Mouse (Mus musculus) right cerebral cortex, postnatal 14 days (tissue): ENCODE measurements around the gene Chrna3.
A peak's percentile ranks its signal among the peaks of the same experiment; 100 is the strongest.

Source experiments
- DNase-seq: peaks from one replicate; pipeline ENCODE4 v3.0.0; 2022

Gene Chrna3

DNA sequence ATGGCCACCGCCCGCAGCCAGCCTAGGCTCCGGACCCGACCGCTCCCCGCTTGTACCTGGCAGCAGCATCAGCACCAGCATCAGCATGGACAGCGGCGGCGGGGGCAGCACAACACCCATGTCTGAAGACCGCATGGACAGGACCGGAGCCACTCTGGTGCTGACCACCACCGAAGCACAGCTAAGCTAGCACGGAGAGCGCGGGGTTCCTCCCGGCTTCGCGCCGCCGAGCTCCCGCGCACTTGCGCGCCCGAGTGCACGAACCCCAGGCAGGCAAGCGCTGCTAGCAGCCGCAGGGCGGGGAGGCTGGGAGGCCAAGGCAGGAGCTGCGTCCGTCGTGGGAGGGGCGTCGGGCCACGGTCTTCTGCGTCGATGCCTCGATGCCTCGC is at the start of gene Chrna3:
TSS of gene Chrna3 (minus strand) at position 288 of the 389 bp plus-strand sequence.
- peak; percentile 25 for DNase-seq

DNA sequence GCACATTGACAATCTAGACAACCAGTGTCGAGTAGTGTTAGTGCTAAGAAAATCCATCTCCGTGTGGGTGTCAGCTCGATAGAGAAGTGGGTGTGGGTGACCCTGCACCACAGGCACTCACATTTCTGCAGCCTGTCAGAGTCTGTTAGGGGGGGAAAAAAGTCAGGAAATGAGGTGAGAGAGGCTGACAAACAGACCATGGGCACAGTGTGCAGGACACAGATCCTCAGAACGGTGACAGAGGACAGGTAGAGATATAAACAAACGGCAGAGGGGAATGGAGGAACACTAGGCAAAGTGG is 41.6 kb upstream of the Chrna3 start:
- no peak for DNase-seq

DNA sequence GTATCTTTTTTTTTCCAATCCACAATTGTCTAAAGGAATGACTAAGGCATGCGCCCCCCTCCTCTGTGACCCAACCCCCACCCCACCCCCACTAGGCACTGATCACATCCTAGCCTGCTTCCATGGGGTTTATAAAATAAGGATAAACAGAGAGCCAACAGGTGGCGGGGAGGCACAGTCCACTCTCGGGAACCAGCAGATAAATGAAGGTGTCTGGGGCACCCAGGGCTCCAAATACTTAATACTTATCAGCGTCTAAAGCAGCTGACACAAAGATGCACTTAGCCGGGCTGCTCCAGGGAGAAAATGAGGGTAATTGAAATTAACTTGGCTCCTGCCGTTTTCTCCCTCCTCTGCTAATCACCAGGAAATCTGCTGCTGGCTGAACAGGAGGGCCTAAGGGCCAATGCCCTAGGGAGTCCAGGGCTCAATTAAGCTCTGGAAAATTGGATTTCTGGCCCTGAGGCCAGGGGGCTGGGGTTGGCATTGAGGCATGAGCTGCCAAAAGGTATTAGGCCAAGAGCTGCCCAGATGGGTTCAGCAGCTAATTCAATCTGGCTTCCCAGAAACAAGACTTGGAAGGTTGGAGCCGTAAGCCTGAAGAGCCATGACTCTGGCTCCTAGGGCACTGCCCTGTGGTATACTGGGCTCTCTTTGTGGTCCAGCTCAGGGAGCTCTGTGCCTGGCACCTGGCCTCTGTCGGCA is 41.0 kb upstream of the Chrna3 start:
- no peak for DNase-seq

DNA sequence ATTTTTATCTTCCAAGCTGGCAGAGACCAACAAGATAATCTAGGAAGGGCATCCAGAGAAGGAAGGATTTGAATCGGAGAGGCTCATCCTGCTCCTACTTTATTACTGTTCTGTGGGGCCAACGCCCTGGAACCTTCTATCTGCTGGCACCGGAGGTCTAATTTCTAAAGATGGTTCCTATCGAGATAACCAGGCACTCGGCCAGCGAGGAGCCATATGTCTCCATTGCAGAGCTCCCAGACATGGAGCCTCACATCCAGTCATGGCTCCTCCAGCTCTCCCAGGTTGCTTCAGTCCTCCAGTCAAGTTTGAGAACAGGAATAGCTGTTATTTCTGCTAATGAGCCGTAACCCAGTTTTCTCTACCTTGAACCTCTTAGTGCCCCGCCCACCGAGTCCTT is 38.9 kb upstream of the Chrna3 start:
- DNase-seq: no peak

DNA sequence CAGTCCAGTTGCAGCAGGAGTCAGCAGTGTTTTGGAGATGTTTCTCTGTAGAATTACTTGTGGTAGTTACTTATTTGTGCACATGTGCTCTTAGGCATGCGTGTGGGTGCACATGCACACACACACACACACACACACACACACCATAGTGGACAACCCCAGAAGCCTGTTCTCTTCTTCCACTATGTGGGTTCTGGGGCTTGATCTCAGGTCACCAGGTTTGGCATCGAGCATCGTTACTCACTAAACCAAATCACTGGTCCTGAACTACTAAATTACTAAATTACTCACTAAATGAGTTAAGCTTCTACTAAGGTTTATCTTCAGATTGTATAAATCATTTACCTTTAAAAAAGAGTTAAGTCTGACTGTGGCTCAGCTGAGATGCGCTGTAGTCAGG is 31.7 kb upstream of the Chrna3 start:
- DNase-seq: no peak

DNA sequence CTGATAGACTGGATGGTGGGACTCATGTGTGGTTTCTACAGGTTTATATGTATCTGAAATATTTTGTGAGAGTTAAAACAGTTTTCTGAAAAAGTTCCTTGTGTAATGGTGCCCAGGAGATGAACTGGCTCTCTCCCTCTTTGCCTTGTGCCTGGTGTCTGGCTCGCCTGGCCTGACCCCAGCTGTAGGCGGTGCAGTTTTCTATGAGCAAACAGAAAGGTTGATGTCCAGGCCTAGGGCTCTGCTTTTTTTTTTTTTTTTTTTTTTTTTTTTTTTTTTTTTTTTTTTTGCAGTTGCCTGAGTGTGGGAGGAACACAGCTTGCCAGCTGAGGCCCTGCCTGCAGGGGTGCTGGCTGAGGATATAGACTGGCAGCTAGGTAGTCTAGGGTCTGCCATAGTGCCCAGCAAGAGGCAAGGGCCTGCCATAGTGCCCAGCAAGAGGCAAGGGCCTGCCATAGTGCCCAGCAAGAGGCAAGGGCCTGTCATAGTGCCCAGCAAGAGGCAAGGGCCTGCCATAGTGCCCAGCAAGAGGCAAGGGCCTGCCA is 29.1 kb upstream of the Chrna3 start:
- DNase-seq: no peak

DNA sequence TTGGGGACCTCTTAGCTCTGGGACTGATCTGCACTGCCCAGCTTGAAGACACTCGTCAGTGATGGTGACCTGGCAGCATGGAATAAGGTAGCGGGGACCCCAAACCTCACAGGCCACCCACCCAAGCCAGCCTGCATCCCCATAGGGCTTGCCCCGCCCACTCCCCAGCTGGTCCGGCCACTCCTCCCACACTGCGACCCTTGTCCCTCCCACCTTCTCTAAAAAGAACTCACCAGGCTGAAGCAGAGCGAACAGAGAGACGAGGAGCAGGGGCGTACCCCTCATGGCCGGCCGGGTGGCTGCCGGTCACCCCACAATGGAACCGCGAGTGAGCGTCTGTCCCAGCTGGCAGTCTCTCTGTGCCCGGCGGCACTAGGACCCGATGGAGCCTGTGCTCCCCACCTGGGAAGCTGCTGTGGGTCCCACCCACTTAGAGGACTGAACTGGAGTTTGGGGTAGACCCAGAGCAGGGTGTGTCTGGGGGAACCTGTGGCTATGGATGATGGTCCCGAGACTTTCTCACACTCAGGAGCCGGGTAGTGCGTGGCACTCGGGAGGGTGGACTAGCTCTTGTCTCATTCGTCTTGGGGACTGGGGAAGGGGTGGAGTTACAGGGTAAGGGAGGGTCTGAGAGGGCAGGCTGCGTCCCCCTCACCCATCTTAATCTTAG is 22.0 kb upstream of the Chrna3 start, which contains the start of gene Chrnb4:
TSS of gene Chrnb4 (minus strand) at position 569 of the 670 bp plus-strand sequence.
- no peak for DNase-seq

DNA sequence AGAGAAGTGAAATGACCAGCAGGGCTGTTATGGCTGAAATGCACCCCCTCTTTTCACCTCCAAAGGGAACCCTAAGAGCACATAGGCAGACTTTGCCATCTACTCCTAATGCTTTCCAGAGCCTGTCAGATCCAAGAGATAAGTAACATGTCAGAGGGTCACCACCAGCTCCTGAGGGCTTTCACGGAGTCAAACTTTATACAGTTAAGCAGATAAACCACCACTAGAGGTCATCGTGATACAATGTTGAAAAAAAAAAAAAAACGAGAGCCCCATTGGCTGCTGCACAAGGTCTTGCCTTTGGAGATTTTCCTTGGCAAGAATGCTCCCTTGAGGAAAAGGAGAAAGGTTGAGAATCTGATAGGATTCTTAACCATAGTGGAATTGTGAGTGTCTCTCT is 20.4 kb upstream of the Chrna3 start:
- DNase-seq: no peak

DNA sequence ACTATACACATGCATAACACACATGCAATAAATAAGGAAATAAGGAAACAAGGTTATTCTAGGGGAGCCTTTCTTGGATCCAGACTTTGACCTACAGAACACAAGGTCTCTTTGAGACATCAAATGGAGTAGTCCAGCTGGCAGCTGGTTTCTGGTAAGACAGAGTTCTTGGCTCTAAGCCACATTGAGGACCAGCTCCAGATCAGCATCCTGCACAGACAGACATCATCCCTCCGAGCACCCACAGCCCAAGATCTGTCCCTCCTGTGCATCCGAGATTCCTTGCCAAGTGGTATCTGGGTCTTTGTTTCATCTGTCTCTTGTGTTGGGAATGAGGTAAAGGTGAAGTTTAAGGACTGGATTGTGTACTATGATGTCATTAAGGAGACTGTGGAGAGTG is 18.6 kb upstream of the Chrna3 start:
- DNase-seq: no peak

DNA sequence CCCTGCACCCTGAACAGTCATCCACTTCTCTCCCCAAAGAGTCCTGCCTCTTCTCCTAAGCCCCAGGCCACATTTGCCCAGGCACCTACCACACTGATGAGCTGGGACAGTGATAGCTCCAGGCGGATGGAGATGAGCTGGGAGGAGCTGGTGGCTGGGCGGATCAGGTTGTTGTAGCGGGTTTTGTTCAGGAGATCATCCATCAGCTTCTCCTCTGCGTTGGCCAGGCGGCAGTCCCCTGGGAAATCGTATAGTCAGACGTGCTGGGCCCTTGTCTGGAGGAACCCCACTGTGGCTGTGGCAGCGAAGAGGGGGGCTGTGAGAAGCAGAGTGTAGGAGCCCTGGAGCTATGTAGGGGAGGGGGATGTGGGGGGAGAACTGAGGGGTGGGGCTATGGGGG is 17.3 kb upstream of the Chrna3 start:
- no peak for DNase-seq

DNA sequence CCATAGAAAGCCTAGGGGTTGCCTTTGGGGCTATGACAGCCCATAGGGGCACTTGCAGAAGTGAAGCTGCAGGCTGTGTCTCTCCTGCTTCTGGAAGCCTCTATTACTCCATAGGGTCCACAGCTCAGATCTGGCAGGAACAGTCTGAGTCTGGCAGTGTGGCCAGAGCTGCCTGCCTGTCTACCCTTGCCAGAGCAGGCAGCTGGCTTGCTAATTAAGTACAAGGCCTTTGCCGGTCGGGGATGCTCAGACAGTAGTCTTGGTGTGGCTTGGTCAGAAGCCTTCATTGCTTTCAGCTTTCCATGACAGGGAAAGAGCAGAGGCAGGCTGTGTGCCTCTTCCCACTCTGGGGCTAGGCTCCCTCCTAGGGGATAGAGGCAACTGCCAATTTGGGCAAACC is 15.0 kb upstream of the Chrna3 start:
- DNase-seq: no peak

DNA sequence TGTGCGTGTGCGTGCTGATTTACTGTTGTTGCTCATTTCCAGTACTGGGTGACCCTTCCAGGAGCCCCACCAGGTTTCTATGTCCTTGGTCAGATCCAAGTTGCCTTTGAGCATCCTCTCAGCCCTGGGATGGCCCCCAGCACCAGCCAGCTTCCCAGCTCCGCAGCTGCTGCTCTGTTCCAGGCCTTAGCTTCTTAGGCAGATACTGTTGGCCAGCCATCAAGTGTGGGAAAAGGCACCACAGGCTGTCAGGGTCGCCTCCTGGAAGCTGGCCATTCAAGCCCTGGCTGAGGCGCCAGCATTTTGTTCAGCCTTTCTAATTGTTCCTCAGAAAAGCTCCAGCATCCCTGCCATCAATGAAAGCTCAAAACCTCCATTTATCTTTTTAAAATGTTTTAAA is 13.6 kb upstream of the Chrna3 start:
- no peak for DNase-seq

DNA sequence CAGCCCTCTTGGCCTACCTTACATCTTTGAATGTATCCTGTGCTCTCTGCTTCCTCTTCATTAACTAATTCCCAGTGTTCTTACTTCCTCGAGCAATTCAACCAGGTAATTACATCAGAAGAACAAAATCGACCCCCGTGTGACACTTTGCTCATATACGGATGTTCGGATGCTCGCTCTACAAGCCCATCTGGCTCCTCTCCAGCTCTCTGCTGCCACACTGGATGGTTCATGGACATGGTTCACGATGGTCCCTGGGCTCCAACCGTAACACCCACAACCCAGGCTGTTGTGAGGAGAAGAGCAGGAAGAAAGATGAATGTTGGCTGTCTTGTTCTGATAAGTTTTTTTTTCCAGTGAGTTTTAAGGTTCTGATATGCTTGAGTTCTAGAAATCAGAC is 12.6 kb upstream of the Chrna3 start:
- DNase-seq: no peak

DNA sequence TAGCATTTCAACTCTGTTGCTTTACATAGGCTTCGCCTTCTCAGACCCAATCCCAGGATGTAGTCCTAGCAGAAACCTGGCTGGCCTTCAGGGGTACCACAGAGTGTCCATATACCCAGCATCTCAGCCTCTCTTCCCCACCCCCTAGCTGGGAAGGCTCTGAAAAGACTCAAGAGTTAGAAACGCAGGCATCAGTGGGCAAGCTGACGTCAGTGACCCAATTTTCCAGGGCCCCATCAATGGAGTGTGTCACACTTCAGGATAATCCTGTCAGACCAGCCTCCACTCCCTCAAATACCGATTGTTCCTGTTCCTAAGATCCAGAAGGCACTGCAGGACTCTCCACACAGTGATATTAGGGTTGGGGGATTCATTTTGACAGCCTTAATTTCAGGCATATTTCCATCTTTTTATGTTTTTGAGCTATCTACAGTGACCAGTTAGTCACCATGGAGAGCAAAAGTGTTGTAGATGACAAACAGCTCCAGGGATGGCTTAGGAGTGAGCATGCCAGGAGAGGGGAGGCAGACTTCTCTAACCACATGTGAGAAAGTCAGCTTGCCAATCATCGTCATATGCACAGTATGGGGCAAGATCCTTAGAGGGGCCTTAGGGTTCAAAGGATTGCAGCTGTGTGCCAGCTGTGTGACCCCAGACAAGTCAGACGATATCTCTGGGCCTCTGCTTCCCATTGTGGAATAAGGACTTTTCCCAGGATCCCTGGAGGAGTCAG is 5.2 kb upstream of the Chrna3 start:
- no peak for DNase-seq

DNA sequence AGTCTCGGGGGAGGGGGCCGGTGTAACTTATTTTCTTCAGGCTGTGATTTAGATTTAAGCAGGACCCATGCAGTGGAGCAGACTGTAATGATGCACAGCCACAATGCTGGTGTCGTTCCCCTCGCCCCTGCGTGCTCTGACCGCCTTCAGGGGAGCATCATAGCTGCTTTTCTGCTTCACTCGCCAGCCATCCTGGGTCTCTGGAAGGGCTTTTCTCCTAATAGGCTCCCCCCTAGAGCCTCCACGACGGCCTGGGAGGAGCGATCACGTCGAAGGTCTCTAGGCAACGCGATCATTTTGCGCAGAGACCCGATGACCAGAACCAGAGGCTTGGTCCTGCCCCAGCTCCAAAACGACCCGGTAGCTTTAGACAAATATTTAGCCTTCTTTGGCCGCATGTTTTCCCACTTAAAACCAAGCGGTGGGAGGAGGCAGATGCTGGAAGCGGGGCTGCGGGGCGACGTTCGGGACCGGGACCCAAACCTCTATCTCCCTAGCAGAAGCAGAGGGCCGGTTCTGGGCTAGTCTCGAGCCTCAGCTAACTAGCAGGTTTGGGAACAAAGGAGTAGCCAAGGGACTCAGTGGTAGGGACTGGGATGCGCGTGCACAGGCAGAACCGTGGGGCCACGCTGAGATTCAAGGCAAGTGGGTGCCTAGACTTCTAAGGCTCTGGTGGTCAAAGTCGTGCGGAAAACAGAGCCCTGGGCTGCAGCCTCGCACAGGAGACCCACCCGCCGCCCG is 658 bp downstream of the Chrna3 start:
- DNase-seq: no peak

DNA sequence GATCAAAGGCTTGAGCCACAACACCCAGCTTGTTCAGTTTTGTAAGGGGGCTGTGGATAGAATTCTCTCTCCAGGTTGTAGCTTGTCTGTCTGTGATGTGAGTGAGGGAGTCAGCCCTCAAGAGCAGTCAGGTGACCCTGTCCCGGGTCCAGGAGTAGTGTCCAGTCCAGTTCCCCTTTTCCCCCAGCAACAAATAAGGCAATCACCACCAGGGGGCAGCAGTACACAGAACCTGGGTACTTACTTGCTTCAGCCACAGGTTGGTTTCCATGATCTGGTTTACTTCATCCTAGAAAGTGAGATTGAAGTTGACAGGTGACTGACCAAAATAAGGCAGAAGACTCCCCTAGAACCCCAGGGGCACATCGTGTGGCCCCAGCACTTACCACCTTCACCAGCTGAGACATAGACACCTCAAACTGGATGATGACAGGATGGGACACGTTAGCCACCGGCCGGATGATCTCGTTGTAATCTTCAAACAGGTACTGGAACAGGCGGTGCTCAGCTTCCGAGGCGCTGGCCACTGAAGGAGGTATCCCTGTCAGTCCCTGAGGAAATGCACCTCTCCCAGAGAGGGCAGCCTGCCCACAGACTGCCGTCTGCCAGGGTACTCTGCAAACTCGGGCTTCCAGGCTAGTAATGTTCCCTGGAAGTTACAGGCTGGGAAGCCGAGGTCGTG is 2.3 kb downstream of the Chrna3 start:
- DNase-seq: peak; percentile 81

DNA sequence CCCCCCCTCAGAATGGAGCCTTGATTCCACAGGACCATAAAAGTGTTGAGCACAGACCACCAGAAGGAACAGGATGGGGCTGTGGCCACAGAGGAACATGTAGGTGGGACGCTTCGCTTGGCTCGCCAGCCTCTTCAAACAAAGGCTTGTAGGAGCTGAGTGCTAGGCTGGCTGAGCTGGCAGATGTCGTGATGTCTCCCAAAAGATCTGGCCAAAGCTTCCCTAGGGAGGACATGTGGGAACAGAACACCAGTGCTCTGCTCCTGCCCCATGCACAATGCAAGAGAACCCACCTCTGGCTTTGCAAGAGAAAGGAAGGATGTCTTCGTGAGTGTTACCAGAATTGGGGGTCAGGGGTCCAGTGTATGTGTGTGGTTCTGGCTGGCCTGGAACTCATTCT is 3.0 kb downstream of the Chrna3 start:
- DNase-seq: no peak

DNA sequence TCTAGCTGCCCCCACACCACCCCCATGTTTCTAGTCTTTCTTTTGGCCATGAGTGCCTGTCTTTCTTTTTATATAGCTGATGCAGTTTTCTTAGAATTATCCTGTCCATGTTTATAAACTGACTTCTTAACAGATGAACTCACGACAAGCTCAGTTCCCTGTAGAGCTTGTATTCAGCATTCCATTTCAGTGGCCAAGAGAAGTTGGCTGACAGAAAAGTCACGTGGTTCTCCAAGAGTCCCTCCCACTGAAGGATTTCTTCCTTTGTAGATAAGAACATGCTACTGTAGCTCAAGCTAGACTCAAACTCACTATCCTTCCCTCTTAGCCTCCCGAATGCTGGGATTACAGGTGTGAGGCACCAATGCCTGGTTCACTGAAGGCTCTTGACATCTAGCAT is 9.4 kb downstream of the Chrna3 start:
- no peak for DNase-seq

DNA sequence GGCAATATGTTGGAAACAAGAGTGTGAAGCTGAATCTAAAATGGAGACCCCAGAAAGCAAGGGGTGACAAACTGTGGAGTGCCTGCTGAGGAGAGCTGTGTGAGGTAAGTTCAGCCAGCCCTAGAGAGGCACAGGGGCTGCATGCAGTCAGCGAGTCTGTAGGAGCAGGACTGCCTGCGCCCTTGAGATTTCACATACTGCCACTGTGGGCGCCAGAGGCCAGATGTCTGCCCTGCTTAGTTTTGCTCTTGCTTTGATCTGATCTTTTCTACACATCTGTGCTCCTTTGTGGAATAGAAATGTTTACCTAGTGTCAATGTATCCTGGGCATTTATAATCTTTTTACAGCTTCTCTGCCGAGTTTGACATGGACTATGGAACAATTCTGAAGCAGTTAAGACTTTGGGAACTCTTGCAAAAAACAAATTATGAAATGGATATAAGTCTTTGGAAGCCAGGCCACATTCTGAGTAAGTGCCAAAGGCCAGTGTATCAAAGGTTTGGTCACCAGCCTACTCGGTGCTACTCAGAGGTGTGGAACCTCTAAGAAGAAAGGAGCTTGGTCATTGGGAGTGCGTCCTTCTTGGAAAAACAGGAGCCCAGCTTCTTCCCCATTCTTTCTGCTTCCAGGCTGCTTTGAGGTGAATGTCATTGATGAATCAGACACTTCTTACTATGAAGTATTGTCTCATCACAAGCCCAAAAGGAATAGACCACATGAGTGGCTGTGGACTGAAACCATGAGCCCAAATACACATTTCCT is 15.6 kb downstream of the Chrna3 start:
- no peak for DNase-seq

DNA sequence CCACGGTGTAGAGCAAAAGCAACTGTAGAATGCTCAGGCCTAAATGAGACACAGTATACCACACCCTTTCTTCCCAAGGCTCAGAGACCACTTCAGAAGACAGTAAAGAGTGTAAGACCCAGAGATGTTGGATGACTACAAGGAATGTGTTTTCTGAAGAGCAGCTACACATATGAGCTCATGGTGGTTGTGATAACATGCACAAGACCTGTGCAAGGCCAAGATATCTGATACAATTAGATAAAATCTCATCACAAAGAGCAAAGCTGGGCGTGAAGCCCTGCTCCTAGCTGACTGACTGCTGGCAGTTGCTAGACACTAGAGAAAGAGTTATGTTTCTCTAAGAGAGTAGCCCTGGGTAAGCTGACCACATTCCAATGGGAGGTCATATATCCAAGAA is 16.7 kb downstream of the Chrna3 start:
- no peak for DNase-seq

DNA sequence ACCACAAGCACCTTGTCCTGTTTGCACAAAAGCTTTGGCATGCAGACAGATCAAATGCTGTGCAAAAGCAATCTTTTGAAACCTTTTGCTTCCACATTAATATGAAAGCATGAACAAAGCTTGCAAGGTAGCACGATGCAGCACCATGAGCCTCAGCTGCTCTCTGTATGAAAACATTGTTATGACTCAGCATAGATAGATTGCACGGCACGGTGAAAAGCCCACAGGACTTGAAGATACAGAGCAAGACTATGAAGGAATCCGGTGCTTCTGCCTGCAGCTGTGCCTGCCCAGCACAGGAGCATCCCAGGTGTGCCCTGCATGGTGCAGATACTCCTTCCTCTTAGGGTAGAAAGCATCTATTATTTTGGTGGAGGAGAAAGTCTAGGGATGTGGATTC is 22.8 kb downstream of the Chrna3 start:
- no peak for DNase-seq

DNA sequence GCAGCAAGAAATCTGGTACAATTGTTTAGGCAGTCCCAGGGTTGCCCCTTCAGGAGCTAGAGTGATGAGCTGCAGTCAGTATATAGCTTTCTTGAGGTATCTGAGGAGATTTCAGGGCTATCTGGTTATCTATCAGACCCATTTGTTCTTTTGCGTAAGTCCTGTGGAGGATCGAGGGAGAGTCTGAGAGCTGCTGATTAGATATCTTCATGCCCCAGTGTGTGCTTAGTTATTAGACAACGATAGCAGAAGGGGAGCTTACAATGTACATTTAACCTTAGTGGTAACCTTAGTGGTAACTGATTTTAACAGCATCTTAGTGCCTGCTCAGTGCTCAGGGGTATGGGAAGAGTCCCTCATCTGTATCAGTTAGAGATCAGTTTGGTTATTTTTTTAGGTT is 30.7 kb downstream of the Chrna3 start:
- no peak for DNase-seq
